Mouse (Mus musculus) retina, embryonic 14.5 days (tissue): ENCODE results near the gene 4930572O03Rik.
A peak's percentile ranks its signal among the peaks of the same experiment; 100 is the strongest.
"Not testable (repeated sequence)": the region's sequence is repeated elsewhere in the genome, so short reads cannot be mapped to it uniquely, and the experiment has no call there.

ENCODE experiments used
- DNase-seq: peaks from one replicate; pipeline ENCODE4 v3.0.0-alpha.2; 2015; ENCODE audit warnings: low spot score

4930572O03Rik gene

GRCm38 (mm10) chr5:15618764-15619163, 38.1 kb downstream of the 4930572O03Rik start, which contains the start of gene Speer4d:
Speer4d (plus strand) TSS chr5:15619064.
- DNase-seq: not testable (repeated sequence)

- DNase-seq: not testable (repeated sequence)
Observed at GRCm38 (mm10) chr5:15616195-15616594, 40.7 kb downstream of the 4930572O03Rik start.

- peak; percentile 53 for DNase-seq
Observed at GRCm38 (mm10) chr5:15610695-15611094, 46.2 kb downstream of the 4930572O03Rik start.

GRCm38 (mm10) chr5:15606677-15607076, 50.2 kb downstream of the 4930572O03Rik start:
- not testable (repeated sequence) for DNase-seq

GRCm38 (mm10) chr5:15603585-15603984, 53.3 kb downstream of the 4930572O03Rik start:
- peak; percentile 1 for DNase-seq

GRCm38 (mm10) chr5:15603008-15603407, 53.9 kb downstream of the 4930572O03Rik start:
- not testable (repeated sequence) for DNase-seq

GRCm38 (mm10) chr5:15602424-15602947, 54.4 kb downstream of the 4930572O03Rik start:
- DNase-seq: peak; percentile 1
